Mouse (Mus musculus) embryonic facial prominence, embryonic 10.5 days (tissue): ENCODE data around the gene Stk19. TPM values are rescaled to one million over a fixed set of nuclear protein-coding genes. Genes with fewer than 3 reads are reported as not detected.
A peak's percentile ranks its signal among the peaks of the same experiment; 100 is the strongest.
"Not testable (repeated sequence)": the region's sequence is repeated elsewhere in the genome, so short reads cannot be mapped to it uniquely, and the experiment has no call there.

ENCODE experiments used
- DNase-seq: peaks from one replicate; pipeline ENCODE4 v3.0.0-alpha.2; 2017; ENCODE audit warnings: low spot score
- H3K27ac ChIP-seq: fragments of 300-500 bp; sonication (generic); replicated peaks from 2 replicates; pipeline ENCODE4 v1.5.1; 2016; ENCODE audit warnings: mild to moderate bottlenecking
- H3K27me3 ChIP-seq: fragments of 300-500 bp; sonication (generic); replicated peaks from 2 replicates; pipeline ENCODE4 v1.6.1; 2016; ENCODE audit warnings: low read depth, mild to moderate bottlenecking; ENCODE audit not compliant: poor library complexity, severe bottlenecking
- H3K36me3 ChIP-seq: fragments of 300-500 bp; sonication (generic); replicated peaks from 2 replicates; pipeline ENCODE4 v1.6.1; 2016; ENCODE audit warnings: mild to moderate bottlenecking, moderate library complexity
- H3K4me1 ChIP-seq: fragments of 300-500 bp; sonication (generic); 2 replicates; pipeline ENCODE4 v1.6.1; 2016
- H3K4me3 ChIP-seq: fragments of 300-500 bp; sonication (generic); 2 replicates; pipeline ENCODE4 v1.5.1; 2016; ENCODE audit warnings: mild to moderate bottlenecking, moderate library complexity
- H3K9me3 ChIP-seq: fragments of 300-500 bp; sonication (generic); 2 replicates; pipeline ENCODE4 v1.6.1; 2016; ENCODE audit warnings: mild to moderate bottlenecking
- WGBS: fragments of 180-500 bp; shearing (Covaris S2); methylation state at CpG from one replicate; pipeline ENCODE4 v1.1.7; 2016; 5-methylcytosine and 5-hydroxymethylcytosine counted together
- polyA plus RNA-seq: library from polyadenylated mRNA; unstranded; fragments of >200 nt; fragmentation: Nextera tagmentation; extraction: Ambion mirVana; gene quantifications from 2 replicates; pipeline ENCODE4 v1.2.1, GENCODE M21; 2016

The Stk19 gene
- polyA plus RNA-seq, 1 experiment from 2014 or later = 24.6 TPM

DNA sequence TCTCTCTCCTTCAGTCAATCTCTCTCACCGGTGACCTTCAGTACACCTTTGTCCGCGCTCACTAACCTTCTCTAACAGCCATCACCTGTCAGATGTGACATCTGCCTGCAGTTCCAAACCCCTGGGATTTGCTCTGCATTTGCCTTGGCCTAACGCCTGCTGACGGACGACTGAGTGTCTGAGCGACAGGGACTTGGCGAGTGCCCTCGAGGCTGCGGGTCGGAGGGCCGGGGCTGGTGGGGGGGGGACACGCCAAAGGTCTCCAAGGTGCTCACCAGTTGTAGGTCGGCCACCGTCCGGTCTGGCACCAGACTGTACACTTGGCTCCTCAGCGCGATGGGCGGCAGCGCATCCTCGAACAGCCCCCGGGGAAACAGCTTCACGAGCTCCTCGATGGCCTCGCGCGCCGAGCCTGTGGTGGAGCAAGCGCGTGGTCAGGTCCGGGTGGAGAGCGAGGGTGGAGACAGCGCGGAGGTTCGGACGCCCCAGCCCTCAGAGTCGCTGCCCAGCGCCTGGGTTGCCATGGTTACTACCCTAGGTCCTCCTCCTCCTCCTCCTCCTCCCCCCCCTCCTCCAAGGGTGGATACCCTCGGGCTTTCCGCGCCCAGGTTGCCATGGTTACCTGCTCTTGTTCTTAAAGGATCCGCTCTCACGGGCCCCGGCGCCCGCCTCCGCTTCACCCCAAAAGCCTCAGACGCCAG, 440 bp downstream of the Stk19 start:
- Histone ChIP-seq H3K4me3 (peak overlapping the region; percentile 78), H3K27me3 (no peaks in the 10 kb centered on the region), H3K9me3 (no peaks in the 10 kb centered on the region), H3K36me3 (peaks cover 60% of the 10 kb centered on the region), H3K27ac (peak overlapping the region; percentile 83), H3K4me1 (peaks cover 27% of the 10 kb centered on the region)
- WGBS = 5% methylated on average over 48 of the region's 48 CpGs
- no peak for DNase-seq

DNA sequence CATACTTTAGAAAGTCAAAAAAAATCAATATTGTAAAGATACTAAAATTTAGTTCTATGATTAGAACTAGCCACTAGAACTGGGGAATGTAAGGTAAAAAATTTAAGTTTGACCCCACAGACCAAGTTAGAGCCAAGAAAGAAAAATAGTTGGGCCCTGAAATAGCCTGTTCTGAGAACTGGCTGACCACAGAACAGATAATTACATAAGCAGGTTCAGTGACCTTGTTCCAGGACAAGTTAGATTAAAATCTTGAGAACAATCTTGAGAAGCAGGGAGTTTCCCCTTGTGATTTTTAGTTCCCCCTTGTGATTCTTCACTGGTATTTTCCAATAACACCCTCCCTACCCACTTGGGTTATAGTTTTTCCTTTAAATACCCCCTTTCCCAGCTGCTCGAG, 6.0 kb downstream of the Stk19 start:
- not testable (repeated sequence) for H3K4me1 ChIP-seq, H3K9me3 ChIP-seq, H3K27ac ChIP-seq, H3K27me3 ChIP-seq, DNase-seq, H3K4me3 ChIP-seq
- H3K36me3 ChIP-seq = peaks cover 81% of the 10 kb centered on the region
- 91% methylated on average over 1 of the region's 1 CpGs for WGBS

DNA sequence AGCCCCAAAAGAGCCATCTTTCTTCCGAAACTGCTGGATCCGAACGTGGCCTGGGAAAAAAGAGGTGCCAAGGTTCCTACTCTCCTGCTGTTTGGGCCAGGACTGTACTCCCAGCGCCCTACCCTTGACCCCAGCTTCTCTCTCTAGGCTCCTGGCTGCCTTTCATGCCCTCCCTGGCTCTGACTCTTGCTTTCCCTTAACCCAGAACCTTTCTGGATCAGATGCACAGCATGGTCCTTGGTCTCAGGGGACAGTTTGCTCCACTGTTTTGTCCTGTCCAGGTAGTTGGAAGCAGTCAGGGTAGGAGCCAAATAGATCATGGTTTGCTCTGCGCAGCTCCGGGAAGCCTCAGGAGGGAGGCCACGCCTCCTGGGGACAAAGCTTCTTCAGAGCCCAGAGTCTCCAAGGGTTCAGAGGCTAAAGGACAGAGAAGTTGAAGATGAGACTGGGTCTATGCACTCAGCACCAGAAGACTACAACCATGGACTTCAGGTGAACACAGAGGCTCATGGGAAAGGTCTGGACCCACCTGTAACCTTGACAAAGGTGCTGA, 21.9 kb downstream of the Stk19 start:
- 81% methylated on average over 7 of the region's 7 CpGs for WGBS
- Histone ChIP-seq H3K27ac (no peak overlapping the region), H3K27me3 (no peaks in the 10 kb centered on the region), H3K36me3 (no peaks in the 10 kb centered on the region), H3K9me3 (no peaks in the 10 kb centered on the region), H3K4me1 (0 out of 2 replicates have a peak, but pooled peaks cover 5% of the 10 kb centered on the region), H3K4me3 (no peak overlapping the region)
- DNase-seq = no peak

DNA sequence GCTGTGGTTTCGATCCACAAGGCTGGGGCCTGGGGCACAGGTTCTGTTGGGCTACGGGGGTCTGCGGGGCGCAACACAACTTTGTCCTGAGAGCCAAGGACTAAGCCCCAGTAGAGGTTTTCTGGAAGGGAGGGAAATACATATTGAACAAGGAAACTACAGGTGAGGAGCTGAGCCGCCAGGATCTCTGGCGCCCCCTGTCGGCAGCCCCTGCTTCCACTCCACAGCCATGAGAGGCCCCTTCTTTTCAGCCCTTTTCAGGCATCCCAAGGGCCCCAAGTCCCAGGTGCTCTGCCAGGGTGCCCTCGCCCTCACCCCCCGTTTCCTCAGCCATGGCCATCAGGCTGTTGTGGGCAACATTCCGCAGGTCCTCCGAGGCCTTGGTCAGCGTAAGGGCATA, 23.0 kb downstream of the Stk19 start:
- H3K27me3 ChIP-seq, H3K9me3 ChIP-seq, H3K4me3 ChIP-seq, H3K36me3 ChIP-seq, H3K27ac ChIP-seq, H3K4me1 ChIP-seq: not testable (repeated sequence)
- DNase-seq = peak; percentile 54
- 57% methylated on average over 12 of the region's 12 CpGs for WGBS

DNA sequence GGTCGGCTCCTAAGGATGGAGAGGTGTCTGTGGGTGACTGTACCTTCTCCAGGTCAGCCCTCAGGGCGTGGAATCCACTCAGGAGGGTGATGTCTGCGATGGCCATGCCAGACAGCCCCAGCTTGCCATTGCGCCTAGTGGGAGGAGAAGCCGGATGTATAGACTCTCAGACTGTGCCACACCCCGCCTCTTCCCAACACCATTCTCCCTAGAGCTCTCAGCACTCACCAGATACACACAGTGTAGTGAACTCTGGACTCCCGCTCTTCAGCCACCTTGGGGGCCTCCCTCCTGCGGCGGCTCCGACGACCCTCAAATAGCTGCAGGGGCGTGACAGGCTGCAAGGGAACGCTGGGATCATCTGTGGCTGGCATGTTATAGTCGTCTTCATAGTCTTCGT, 25.5 kb downstream of the Stk19 start:
- no peak overlapping the region for H3K4me3 ChIP-seq
- H3K36me3 ChIP-seq = no peaks in the 10 kb centered on the region
- DNase-seq = no peak
- H3K27me3 ChIP-seq = no peaks in the 10 kb centered on the region
- no peak overlapping the region for H3K27ac ChIP-seq
- H3K9me3 ChIP-seq = no peaks in the 10 kb centered on the region
- 0 out of 2 replicates have a peak, but pooled peaks cover 5% of the 10 kb centered on the region for H3K4me1 ChIP-seq
- 73% methylated on average over 15 of the region's 15 CpGs for WGBS

DNA sequence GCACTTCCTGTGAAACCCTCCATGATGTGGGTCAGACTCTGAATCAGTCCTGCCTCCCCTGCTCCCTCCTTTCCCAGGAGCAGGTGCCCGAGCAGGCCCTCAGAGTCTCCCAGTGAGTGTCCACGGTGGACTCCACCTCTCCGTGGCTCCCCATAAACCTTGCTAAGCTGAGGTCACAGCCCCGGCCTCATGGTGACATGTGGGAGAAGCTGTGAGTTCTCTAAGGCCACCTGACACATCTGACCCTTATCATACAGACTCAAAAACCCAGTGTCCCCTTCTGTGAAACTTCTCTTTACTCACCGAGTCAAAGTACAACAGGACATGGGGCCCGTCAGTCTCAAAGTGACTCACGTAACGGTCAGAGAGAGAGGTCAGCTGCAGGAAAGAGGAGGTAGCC, 25.9 kb downstream of the Stk19 start:
- 88% methylated on average over 8 of the region's 8 CpGs for WGBS
- not testable (repeated sequence) for H3K27me3 ChIP-seq

DNA sequence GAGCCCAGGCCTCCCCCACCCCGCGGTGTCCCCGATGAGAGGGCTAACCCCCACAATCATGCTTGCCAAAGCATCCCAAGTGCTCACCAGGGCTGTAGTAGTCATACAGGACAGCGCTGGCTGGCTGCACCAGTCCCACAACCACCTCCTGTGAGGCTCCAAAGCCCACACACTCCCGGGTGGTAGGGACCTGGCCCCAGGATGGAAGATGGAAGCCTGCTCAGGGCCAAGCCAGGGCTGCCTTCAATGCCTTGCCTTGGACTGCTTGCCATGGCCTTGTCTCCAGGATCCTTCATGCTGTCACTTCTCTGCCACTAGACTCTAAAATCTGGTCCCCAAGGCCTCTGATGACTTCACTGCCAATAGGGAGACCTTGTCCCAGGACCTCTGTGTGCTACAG, 26.3 kb downstream of the Stk19 start:
- H3K4me1 ChIP-seq, H3K27ac ChIP-seq, H3K9me3 ChIP-seq, H3K36me3 ChIP-seq, H3K27me3 ChIP-seq, H3K4me3 ChIP-seq, DNase-seq: not testable (repeated sequence)
- WGBS = 88% methylated on average over 5 of the region's 5 CpGs

More for the DNA sequence above, 25.9 kb downstream of the Stk19 start:
- H3K4me3 ChIP-seq, H3K27ac ChIP-seq, DNase-seq, H3K4me1 ChIP-seq, H3K36me3 ChIP-seq, H3K9me3 ChIP-seq: not testable (repeated sequence)

DNA sequence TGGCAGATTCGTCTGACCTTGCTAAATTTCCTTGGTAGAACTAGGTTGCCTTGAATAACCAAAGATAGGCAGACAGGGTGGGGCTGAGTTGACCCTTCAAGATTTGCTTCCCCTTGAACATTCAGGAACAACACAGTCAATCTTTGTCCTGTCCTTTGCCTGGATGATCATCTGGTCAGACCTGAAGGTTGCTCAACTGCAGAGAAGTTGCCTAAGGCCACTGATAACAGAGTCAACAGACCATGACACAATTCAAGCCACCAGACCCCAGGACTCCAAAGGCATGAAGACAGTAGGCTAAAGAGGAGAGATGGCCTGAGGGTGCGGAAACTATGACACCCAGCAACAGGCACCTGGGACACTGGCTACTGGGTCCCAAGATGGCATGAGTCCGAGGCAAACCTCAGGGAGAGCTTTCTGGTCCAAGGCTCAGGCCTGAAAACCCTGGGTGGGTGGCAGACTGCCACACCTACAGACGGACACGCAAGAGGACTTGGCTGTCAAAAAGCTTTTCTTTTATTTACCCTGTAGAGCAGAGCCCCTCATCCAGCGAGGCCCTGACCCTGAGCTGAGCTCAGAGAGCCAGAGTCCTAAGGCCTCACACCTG, 28.0 kb downstream of the Stk19 start:
- Histone ChIP-seq H3K27ac (no peak overlapping the region), H3K4me3 (no peak overlapping the region), H3K4me1 (0 out of 2 replicates have a peak, but pooled peaks cover 5% of the 10 kb centered on the region), H3K36me3 (no peaks in the 10 kb centered on the region), H3K27me3 (no peaks in the 10 kb centered on the region), H3K9me3 (peaks cover 10% of the 10 kb centered on the region)
- 83% methylated on average over 6 of the region's 6 CpGs for WGBS
- DNase-seq = no peak

DNA sequence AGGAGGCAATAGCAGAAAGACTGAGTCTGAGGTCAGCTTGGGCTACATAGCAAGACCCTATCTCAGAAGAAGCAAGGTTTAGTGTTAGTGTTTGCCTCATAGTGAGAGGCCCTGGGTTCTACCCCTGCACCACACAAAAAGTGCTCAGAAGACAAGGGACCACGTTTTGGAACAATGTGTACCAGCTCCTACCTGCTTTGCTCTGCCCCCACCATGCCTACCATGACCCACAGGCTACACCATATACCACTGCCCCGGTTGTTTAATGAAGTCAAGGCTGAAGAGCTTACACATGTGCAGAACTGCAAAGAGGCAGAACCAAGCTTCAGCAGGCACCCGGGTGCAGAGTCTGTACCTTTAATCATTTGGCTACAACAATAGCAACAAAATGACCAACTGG, 29.6 kb downstream of the Stk19 start:
- 66% methylated on average over 3 of the region's 3 CpGs for WGBS
- Histone ChIP-seq H3K9me3 (peaks cover 10% of the 10 kb centered on the region), H3K27ac (no peak overlapping the region), H3K4me3 (no peak overlapping the region), H3K36me3 (no peaks in the 10 kb centered on the region), H3K4me1 (0 out of 2 replicates have a peak, but pooled peaks cover 5% of the 10 kb centered on the region), H3K27me3 (no peaks in the 10 kb centered on the region)
- no peak for DNase-seq

DNA sequence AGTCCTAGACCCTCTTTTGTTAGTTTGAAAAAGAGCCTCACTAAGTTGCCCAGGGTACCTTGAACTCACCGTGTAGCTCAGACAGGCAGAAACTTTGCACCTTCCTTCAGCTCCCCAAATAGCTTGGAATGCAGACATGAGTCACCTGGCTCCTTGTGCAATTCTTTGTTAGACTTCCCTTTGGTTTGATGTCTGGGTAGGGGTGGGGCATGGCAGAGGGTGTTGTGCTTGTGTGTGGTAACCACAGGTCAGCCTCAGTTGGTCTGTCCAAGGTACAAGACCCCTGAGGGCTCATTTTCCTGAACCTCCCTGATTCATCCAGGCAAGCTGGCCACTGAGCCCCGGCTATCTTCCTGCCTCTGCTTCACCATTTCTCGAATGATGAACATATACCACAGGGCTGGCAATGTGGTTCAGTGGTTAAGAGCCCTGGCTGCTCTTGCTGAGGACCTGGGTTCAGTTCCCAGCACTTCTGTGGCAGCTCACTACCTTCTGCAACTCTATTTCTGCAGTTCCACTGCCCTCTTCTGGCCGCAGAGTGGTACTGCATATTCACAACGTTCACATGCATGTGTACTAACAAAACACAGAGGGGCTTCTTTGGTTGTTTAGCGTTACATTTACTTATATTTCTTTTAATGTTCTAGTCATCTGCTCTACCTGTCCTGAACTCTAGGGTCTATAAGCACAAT, 31.7 kb downstream of the Stk19 start:
- Histone ChIP-seq H3K27ac (no peak overlapping the region), H3K4me1 (no peaks in the 10 kb centered on the region), H3K9me3 (peaks cover 10% of the 10 kb centered on the region), H3K27me3 (no peaks in the 10 kb centered on the region), H3K4me3 (no peak overlapping the region), H3K36me3 (no peaks in the 10 kb centered on the region)
- 77% methylated on average over 6 of the region's 6 CpGs for WGBS
- no peak for DNase-seq

DNA sequence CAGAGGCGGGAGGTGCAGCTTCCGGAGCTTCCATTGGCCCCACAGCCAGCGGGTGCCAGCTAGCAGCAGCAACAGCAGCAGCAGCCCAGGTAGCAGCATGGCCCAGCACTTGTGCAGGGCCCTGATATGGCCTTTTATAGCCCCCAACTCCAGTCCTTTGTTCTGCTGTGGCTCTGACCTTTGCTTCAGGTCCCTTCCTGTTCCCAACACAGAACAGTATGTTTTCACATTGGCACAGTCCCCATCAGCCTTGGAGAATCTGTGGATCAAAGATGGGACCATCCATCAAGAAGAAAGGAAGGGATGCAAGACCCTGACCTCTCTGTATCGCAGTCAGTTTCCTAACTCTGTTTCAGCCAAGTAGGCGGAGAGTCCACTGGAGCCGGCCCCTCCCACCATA, 32.4 kb downstream of the Stk19 start, which contains the start of gene Cyp21a1:
Gene Cyp21a1 (minus strand): TSS at position 261 of the 400 bp plus-strand sequence.
- H3K4me1 ChIP-seq, H3K27ac ChIP-seq, H3K4me3 ChIP-seq, DNase-seq, H3K9me3 ChIP-seq, H3K27me3 ChIP-seq, H3K36me3 ChIP-seq: not testable (repeated sequence)
- WGBS = 81% methylated on average over 6 of the region's 6 CpGs

DNA sequence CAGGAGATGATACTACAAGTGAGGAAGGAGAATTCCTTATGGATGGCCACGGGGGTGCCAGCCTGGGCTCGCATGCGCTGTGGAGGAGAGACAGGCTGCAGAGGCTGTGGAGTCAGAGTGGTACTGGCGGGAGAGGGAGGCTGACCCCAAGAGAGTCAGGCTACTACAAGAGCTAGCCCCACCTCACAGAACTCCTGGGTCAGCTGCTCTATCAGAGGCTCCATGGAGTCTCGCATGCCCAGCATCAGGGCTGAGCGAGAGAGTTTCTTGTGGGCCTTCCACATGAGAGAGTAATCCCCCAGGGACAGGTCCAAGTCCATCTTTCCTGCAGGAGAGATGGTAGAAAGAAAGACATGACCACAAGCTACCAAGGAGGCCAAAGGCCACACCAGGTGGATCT, 33.4 kb downstream of the Stk19 start:
- not testable (repeated sequence) for H3K4me1 ChIP-seq, DNase-seq, H3K27me3 ChIP-seq, H3K4me3 ChIP-seq, H3K27ac ChIP-seq, H3K9me3 ChIP-seq, H3K36me3 ChIP-seq
- 92% methylated on average over 6 of the region's 6 CpGs for WGBS

DNA sequence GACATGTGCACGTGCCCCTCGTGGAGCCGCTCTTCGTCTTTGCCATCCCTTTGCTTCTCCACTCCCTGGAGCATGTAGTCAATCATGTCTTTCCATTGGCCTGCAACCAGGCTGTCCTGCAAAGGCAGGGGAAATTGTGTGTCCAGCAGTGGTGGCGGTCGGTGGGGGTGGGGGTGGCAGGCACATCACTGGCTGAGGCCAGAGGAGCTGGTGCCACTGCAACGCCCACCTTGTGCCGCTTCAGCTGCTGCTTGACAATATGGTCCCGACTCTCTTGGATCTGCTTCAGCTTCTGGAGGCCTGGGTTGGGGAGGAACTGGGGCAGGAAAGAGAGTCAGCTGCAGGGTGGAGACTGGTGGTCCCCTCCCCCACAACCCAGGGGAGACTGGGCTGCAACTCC, 34.0 kb downstream of the Stk19 start:
- H3K4me3 ChIP-seq, DNase-seq, H3K4me1 ChIP-seq, H3K36me3 ChIP-seq, H3K27me3 ChIP-seq, H3K9me3 ChIP-seq, H3K27ac ChIP-seq: not testable (repeated sequence)
- 94% methylated on average over 9 of the region's 9 CpGs for WGBS
